Mouse (Mus musculus) frontal cortex, postnatal 25 days (tissue): Measurements from ENCODE around the gene Olfr159.
"Not testable (repeated sequence)": the region's sequence is repeated elsewhere in the genome, so short reads cannot be mapped to it uniquely, and the experiment has no call there.

ENCODE experiments used
- DNase-seq, 2 experiments: peaks; one replicate each; pipeline ENCODE4 v3.0.0; 2022; ENCODE audit warnings: low spot score in 2 of 2

Gene Olfr159

DNA sequence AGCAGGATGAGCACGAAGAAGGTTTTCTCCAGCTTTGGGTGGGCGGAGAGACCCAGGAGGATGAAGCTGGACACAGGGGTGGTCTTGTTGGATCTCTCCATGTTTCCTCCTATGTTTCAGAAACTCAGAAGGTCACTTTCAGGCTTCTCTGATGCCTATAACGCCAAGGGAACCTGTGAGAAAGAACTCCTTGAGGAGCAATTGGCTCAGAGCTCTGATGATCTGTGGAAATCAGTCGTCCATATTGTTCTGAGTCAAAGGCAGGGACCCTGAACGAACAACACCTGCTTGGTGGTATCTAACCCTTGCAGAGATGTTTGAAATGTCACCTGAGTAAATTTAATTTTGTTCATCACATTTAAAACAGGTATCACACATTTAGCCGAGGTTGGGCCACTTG lies at the start of gene Olfr159:
Gene Olfr159 (minus strand): TSS at position 101 of the 400 bp plus-strand sequence.
- no peak for DNase-seq

DNA sequence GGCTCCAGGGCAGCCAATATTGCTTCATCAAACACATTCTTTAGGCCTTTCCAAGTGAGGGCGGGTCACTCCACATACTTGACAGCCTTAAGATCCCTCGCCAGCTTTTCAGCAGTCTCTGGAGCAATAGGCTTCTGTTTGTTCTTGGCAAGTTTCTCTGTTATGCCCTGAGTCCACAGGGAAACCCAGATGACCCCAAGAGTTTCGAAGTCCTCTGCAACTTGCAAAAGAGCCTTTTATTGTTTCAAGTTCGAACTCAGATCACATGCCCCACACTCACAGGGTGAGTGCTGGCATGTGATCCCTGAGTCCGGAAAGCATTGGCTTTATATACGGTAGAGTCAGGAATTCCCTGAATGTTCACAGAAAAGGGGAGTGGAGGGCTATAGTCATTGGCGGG lies 28.1 kb upstream of the Olfr159 start:
- DNase-seq: no peak

DNA sequence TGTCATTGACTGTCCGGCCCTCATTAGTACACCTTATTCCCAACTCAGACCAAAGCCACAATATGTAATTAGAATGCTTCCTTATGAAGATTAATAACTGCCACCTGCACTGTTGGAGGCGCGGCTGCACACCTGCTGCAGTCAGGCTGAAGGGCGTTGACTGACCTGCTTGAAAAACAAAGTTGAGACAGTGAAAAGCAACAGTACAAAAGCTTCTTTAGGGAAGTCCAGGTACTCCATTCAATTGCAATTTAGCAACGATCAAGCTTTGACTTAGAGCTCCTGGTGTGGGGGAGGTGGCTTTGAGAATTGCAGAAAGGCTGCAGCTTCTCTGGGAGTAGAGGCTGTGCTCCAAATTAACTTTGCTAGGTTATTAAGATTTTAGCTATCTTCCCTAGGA lies 25.0 kb upstream of the Olfr159 start:
- not testable (repeated sequence) for DNase-seq

DNA sequence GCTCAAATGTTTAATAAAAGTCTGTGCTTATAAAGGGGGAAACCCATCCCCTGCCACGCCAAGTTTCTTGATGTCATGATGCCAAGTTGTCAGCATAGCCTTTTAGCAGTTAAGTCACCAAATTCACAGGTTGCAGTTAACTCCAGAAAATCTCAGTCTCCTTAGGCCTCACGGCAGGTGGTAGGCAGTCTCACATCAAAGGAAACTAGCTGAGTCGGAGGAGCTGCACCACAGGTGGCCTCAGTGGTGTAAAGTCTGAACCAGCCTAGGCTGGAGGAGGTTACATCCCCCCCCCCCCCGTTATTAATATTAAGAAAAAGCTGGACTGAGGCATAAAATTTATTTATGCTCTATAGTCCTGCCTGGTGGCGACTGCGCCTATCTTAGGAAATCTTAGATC lies 24.5 kb upstream of the Olfr159 start:
- no peak for DNase-seq

DNA sequence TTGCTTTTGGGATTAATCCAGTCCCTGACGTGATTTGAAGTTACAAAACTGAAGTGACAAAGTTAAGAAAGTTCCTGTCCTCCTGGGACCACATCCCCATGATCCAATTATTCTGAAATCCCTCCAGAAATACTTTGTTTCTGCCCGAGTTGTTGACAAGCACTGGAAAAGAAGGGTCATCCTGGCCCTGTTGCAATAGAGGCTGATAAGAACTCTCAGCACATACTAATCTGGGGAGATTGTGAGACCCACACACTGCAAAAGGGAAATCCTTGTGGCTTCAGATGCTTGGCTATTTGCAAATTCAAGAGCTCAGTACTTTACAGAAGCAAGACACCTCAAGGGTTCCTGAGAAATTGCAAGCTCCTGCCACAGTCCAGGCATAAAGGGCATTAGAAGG lies 1.5 kb upstream of the Olfr159 start:
- DNase-seq: no peak

DNA sequence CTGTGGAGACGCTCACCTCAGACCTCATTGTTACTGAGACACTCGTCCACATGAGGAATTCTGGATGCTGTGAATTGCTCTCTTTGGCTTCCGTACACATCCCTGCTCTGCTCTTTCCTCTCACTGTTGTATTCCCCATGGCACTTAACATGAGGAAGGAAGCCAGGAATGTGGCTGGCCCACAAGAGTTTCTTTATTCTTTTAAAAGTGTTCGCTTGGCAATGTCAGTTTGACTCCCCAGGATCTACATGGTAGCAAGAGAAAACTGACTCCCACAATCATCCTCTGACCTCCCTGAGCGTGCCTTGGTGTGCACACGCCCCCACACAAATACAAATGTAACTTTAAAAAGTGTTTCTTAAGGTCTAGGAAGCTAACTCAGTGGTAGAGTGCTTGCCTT lies 817 bp upstream of the Olfr159 start:
- DNase-seq: no peak

DNA sequence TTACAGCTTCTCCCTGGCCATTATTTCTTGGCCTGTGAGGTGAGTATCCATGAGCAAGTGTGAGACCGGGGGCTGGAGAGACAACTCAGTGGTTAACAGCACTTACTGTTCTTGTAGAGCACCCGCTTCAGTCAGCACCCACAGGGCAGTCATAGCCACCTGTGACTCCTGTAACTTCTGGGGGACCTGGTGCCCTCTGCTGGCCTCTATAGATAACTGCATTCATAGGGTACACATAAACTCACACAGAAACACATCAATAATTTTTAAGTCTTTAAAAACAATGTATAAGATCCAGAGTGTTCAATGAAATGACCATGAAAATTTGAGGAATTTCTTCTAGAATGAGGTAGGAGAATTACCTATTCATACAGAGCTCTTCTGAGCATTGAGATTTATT lies 1.4 kb downstream of the Olfr159 start:
- no peak for DNase-seq

DNA sequence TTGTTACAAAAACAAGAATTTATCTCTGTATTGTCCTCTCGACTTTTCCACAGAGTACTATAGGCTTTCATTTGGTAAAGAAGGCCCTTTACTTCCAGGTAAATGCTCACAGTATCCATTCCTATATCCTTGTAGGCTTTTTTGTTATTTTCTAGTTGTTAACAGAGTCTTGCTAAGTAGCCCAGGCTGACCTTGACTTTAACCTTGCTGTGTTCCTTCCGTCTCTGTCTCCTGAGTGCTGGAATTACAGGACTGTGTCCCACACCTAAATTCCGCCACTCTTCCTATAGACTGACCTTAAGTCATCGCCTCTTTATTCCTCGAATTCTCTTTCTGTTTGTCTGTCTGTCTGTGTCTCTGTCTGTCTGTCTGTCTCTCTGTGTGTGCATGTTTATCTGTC lies 2.5 kb downstream of the Olfr159 start:
- no peak for DNase-seq

DNA sequence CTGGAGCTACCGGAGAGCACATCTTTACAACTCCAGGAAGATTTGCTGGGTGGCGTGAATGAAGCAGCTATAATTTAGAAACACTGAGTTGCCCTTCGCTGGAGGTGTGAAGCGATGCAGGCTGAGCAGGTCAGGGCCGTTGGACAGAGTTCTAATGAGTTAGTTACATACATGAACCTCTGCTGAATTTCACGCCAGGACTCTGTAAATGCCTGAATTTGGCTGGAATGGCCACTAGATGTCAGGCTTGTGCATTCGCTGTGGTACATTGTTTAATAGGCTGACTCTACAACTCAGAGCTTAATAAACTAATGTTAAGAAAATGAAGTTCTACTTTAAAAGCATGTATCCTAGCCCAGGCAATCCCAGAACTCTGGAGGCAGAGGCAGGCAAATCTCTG lies 7.4 kb downstream of the Olfr159 start:
- peak; percentile 40 to 46 for DNase-seq

DNA sequence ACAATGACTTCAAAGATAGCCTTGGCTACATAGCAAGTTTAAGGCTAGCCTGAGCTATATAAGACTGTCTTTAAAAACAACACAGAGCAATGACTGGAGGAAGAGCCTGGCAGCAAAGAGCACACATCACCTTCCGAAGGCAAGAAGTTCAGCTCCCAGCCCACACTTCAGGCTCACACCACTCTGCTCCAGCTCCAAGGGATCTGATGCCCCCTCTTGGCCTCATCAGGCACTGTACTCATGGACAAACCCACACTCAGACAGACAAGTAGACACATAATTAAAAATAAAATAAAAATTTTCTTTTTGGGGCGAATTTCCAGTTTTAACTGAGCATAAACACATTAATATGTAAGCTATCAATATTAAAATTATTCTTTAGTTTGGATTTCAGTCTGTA lies 9.5 kb downstream of the Olfr159 start:
- DNase-seq: no peak

DNA sequence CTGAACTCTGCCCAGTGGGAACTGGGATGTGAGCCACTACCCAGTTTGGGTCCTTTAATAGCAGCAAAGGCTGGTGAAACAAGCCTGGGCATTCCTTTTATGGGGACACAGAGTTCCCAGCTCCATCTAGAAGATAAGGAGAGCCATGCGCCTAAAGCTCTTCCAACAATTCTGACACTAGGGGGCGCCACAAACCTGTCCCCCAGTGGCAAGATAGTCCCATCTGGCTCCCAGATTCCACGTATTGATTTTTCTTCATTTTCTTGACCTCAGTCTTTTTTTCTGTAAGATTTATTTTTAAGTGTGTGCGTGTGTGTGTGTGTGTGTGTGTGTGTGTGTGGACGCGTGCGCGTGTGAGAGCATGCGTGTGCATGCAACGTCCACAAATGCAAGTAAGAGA lies 10.3 kb downstream of the Olfr159 start:
- DNase-seq: no peak

DNA sequence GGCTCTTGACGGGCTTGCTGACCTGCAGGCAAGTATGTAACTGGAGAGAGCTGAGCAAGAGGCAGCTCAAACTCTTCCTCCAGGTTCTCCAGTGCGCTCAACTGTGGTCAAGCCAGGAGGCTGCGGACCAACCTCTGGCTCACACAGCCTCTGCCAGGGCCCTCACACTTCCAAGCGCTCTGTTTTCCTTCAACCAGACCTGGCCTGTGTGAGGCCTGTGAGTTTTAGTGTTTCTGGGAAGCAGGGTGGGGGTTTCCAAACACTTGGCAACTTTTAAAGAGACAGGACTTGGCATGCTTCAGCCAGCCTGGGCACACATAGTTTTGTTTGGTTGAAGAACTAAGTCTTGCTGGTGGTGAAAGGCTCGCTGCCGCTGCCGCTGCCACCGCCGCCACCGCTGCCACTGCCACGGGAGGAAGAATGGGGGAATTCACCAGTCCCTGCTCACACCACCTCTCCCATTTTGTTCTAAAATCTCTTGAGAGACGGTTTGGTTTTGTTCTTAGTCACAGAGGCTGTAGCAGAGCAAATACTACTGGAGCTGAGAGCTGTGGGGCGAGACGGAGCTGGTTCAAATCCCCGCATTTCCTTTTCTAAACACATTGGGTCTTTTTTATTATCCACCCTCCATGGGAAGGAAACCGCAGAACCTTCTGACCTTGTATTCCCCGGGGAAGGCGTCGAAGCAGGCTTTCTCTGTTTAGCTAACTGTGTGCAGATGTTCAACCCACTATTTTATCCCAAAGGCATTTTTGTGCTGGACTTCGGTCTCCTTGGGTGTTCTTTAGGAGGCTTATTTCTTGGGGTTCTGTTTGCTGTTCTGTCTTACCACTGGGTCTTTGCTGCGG lies 11.0 kb downstream of the Olfr159 start:
- DNase-seq: no peak

DNA sequence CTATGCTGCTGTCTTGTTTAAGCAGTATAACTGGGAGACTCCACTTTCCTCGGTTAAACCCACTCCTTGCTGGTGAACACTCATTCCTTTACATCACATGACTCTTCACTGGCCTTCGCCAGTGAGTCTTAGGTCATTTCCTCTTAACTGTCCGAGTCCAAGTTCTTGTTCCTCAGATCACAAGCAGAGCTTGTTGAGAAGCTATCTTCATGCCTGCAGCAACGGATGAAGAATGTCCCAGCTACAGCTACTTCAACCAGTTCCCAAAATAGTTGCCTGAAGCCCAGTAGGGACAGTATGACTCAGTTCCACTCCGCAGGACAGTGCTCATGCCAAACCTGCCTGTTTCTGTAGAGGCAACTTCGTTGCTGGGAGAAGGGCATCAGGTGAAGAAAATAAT lies 13.6 kb downstream of the Olfr159 start:
- DNase-seq: no peak

DNA sequence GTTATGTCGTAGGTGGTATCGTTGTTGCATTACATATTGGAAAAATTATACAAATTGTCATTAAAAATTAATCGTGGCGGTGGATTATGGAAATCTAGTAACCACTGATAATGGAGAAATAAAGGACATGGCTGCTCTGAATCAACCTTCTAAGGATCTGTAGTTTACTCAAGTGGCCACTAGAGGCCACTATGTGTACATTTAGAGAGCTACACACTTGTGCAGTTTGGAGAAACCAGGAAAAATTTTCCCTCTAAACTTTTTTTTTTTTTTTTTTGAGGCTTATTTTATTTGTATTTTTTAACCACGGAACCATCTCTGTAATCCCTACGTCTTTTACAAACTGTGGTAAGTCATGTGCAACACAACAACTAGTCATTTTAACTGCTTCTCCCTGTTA lies 25.6 kb downstream of the Olfr159 start:
- no peak for DNase-seq

DNA sequence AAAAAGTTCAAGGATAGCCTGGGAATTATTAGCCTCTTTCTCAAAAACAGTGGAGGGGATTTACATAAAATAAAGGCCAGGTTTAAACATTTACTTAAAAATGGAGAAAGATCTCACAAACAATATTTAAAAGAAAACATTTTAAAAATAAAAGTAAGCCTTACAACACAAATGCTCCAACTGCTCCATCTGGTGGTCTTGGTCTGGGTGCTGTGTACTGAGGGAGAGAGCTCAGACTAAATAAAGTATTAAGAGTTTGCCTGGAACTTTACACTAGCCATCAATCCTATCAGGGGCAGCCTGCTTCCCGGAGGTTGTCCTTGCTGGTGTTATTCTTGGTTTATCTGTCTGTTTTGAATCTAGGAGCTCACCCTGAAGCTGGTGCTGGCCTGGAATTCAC lies 27.7 kb downstream of the Olfr159 start:
- no peak for DNase-seq

DNA sequence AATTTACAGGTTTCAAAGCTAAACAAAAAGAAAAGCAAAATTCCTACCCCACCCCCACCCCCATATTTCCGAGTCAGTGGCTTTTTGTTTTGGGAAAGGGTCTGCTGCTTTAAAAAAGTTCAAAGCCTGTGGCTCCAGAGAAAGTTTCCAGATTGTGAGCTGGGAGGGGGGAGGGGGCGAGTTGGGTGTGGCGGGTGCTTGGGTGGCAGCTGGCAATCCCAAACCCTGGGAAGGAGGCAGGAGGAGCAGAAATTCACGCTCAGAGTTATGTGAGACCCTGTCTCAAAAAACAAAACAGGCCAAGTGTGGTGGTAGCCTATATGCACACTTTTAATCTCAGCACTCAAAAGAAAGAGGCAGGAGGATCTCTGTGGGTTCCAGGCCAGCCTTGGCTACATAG lies 28.2 kb downstream of the Olfr159 start:
- no peak for DNase-seq

DNA sequence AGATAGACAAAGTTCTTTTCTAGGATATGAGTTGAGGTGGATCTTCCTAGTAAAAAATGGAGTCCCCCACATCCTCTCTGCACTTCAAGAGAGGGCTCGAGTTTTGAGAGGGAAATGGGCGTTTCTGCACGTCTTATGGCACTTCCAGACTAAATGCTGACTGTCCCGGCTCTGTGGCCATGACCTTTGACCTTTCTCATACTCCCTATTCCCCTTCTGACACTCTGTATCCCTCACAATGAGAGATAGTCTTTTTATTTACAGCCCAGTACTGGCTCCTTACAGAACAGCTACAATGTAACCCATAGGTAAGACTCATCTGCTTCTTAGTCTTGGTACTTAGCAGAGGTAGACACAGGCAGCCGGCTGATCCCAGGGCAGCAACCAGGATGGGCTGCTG lies 29.3 kb downstream of the Olfr159 start:
- no peak for DNase-seq

DNA sequence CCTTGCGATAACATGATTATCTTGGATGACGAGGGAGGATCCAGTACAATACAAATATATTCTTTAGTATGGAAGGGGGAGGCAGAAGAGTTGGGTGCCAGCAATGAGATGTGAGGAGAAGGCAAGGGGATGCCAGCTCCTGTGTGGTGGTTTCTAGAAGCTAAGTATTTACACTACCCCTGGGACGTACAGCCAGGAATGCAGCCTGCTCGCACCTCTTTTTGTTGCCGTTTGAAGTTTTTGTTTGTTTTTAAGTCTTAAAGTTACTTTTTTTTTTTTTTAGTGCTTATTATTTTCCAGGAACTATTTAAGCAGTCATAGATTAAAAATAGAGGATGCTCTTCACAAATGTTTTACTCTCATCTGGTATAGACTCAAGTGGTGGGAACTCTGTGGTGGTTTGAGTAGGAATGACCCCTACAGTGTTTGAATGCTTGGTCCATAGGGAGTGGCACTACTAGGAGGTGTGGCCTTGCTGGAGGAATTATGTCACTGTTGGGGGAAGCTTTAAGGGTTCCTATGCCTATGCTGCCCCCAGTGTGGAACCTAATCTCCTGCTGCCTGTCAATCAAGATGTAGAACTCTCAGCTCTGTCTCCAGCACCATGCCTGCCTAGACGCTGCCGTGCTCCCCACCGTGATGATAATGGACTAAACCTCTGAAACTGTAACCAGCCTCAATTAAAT lies 31.7 kb downstream of the Olfr159 start:
- DNase-seq: no peak

DNA sequence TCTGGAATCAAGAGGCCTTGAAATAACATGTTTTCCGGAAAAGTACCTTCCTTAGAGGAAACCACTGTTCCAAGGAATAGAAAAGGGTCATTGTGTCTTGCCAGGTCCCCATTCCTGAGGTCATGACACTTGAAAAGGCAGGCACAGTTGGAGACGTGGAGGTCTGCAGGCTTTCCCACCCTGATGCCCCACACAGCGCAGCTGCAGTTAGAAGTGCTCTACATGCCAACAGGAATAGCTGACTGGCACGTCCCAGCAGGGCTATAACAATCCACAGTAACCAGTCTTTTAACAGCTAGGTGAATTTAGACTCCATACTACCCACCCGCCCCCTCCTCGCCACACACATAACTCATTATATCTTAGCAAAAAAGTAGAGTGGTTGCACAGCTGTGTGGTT lies 33.7 kb downstream of the Olfr159 start:
- no peak for DNase-seq

DNA sequence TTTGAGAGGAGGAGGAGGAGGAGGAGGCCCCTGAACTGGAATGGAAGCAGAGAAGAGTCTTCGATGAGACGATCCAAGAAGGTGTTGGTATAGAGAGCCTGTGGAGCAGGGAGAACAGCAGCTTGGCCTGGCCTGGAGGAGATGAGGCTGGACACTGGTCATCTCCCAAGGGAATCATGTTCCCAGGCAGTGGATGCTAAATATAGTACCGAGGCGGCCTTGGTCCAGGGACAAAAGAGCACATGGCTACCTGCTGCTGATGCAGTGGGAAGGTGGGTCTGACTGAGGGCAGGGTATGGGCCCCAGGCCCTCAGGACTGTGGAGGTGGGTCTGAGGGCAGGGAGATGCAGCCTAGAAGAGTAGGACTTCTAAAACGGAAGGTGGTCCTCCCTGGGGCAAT lies 37.6 kb downstream of the Olfr159 start:
- DNase-seq: no peak

DNA sequence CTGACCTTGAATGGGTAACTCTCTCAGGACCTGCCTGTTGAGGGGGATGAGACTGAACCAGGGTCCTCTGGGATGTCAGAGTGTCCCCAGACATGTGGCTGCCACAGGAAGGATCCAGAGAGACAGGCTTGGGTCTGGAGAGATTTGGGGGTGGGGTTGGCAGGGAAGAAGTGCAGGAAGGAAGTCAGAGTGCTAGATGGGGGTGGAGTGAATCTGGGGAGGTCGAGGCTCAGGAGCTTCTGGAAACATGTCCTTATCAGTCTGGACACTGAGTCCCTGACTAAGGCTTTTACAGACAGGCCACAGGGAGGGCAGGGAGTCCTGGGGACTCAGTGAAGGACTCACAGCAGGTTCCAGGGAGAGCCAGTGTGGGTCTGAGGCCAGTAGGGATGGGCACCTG lies 38.6 kb downstream of the Olfr159 start:
- DNase-seq: no peak

DNA sequence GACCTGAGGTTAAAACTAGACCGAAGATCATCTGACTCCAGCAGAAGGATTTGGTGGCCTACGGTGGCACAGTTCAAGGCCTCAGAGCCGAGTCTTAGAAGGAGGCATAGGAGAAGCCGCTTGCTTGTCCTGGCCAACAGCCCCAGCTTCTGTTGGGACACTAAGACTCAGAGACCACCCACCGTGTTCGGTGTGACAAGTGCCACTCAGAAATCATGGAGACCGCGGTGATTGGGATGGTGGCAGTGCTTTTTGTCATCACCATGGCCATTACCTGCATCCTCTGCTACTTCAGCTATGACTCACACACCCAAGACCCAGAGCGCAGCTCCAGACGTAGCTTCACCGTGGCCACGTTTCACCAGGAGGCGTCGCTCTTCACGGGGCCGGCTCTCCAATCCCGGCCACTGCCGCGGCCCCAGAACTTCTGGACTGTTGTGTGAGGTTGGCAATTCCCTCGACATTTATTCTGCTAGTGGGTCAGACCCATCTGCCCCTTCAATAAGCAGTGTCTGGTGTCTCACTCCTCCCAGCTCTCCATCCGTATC lies 40.0 kb downstream of the Olfr159 start:
- DNase-seq: no peak
